Mouse (Mus musculus) erythroblast, embryonic 14.5 days (primary cell): ENCODE measurements around the gene Tmem107. TPM values are rescaled to one million over a fixed set of nuclear protein-coding genes. Genes with fewer than 3 reads are reported as not detected.

ENCODE experiments used
- H3K27me3 ChIP-seq: 2 replicates; pipeline ENCODE4 v1.6.1; 2012; ENCODE audit warnings: inconsistent platforms; ENCODE audit not compliant: control insufficient read depth
- H3K36me3 ChIP-seq: 2 replicates; pipeline ENCODE4 v1.6.1; 2012; ENCODE audit warnings: mild to moderate bottlenecking, inconsistent platforms; ENCODE audit not compliant: control insufficient read depth
- H3K4me1 ChIP-seq: 2 replicates; pipeline ENCODE4 v1.6.1; 2012; ENCODE audit warnings: inconsistent platforms; ENCODE audit not compliant: control insufficient read depth
- H3K4me3 ChIP-seq: replicated peaks from 2 replicates; pipeline ENCODE3; 2012; ENCODE audit warnings: moderate library complexity, mild to moderate bottlenecking, inconsistent platforms
- H3K9me3 ChIP-seq: 2 replicates; pipeline ENCODE4 v1.6.1; 2012; ENCODE audit warnings: low read length, inconsistent platforms, mixed read lengths; ENCODE audit not compliant: control insufficient read depth
- GATA1 ChIP-seq: IDR thresholded peaks from 2 replicates; pipeline ENCODE4 v1.6.1; 2012; ENCODE audit warnings: low read length, inconsistent platforms, mixed read lengths
- TAL1 ChIP-seq: IDR thresholded peaks from 3 replicates; pipeline ENCODE4 v1.6.1; 2012; ENCODE audit warnings: low read length, inconsistent platforms, mixed read lengths
- polyA plus RNA-seq: library from polyadenylated mRNA; stranded (reverse); fragments of >175 nt; gene quantifications from 2 replicates; pipeline ENCODE4 v1.2.3, GENCODE M21; 2012

Gene Tmem107
- polyA plus RNA-seq, 1 experiment = 10.0 TPM

DNA sequence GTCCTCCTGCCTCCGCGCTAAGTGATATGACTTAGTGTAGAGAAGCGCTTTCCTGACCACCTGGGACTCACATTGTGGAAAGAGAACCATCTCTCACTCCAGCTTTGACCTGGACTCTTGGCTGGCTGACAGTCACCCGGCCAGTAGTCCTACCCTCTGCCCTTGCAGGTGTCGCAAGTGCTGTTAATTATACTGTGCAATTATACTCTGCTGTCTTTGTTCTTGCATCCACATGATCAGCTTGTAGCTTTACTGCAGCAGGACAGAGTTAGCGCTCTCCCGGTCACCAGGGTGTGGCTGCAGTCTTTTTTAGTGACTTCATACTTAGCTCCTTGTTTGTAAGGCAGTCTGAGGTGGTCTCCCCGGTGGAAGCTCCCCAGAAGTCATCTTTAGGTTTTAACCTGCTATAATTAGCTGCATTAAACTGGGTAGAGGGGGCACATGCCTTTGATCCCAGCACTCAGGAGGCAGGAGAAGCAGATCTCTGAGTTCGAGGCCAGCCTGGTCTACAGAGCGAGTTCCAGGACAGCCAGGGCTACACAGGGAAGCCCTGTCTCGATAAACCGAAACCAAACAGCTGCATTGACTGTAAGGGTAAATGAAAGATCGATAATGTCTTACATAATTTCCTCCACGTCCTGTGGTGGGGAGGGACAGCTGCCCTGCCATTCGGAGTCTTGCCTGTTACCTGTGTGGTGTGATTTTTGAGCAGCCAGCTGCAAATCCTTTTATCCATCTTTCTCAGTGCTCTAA, 9.7 kb downstream of the Tmem107 start:
- TF ChIP-seq TAL1 (no peak), GATA1 (no peak)

DNA sequence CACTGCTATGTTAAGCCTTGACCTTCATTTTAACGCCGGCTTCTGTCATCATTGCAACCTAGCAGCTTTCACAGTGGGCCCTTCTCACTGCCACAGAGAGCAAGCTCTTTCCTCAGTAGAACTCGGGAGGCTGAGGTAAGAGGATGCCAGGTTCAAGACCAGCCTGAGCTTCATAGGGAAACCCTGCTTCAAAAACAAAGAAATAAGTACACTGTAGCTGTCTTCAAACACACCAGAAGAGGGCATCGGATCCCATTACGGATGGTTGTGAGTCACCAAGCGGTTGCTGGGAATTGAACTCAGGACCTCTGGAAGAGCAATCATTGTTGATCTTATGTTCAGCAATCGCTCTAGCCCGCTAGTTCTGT, 10.2 kb downstream of the Tmem107 start:
- no peaks in the 10 kb centered on the region for H3K9me3 ChIP-seq
- peaks cover 11% of the 10 kb centered on the region for H3K4me1 ChIP-seq
- H3K4me3 ChIP-seq = no peak overlapping the region
- TF ChIP-seq GATA1 (no peak), TAL1 (no peak)
- no peaks in the 10 kb centered on the region; the same call in 1 of the 2 replicates for H3K27me3 ChIP-seq
- no peaks in the 10 kb centered on the region for H3K36me3 ChIP-seq

More for the DNA sequence above, 9.7 kb downstream of the Tmem107 start:
- Histone ChIP-seq H3K27me3 (no peaks in the 10 kb centered on the region; the same call in 1 of the 2 replicates), H3K4me1 (peaks cover 12% of the 10 kb centered on the region), H3K36me3 (no peaks in the 10 kb centered on the region), H3K4me3 (no peak overlapping the region), H3K9me3 (no peaks in the 10 kb centered on the region)

- TF ChIP-seq GATA1 = no peak
- no peak for TF ChIP-seq TAL1
- Histone ChIP-seq H3K36me3 (no peaks in the 10 kb centered on the region), H3K9me3 (no peaks in the 10 kb centered on the region)
Measured at GRCm38 (mm10) chr11:69081613-69082012, 11.0 kb downstream of the Tmem107 start.

GRCm38 (mm10) chr11:69085608-69086007, 15.0 kb downstream of the Tmem107 start:
- H3K9me3 ChIP-seq = no peaks in the 10 kb centered on the region
- H3K4me3 ChIP-seq = no peak overlapping the region
- no peak for TF ChIP-seq GATA1
- peaks cover 35% of the 10 kb centered on the region for H3K4me1 ChIP-seq
- H3K27me3 ChIP-seq = no peaks in the 10 kb centered on the region; the same call in 1 of the 2 replicates
- peaks cover 14% of the 10 kb centered on the region for H3K36me3 ChIP-seq

More at GRCm38 (mm10) chr11:69081613-69082012, 11.0 kb downstream of the Tmem107 start:
- Histone ChIP-seq H3K27me3 (no peaks in the 10 kb centered on the region; the same call in 1 of the 2 replicates), H3K4me1 (peaks cover 5% of the 10 kb centered on the region), H3K4me3 (no peak overlapping the region)

DNA sequence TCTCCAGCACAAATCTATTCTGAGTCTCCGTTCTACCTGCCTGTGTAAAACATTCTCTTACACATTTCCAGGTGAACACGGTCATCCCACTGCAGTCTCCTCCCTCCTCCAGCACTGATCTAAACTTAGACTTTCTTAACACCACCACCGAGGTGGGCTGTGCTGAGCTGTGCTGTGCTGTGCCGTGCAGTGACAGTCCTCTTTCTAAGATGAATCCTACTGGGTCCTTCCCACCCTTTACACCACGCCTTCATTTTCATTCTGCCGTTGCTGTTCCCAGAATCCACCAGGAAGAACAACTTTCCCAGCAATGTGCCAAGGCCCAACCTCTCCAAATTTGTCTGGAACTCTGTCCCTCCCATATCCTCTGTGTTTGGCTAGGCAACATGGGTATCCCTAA, 15.8 kb downstream of the Tmem107 start:
- H3K9me3 ChIP-seq = no peaks in the 10 kb centered on the region
- H3K36me3 ChIP-seq = peaks cover 22% of the 10 kb centered on the region
- H3K27me3 ChIP-seq = no peaks in the 10 kb centered on the region; the same call in 1 of the 2 replicates
- peaks cover 42% of the 10 kb centered on the region for H3K4me1 ChIP-seq
- H3K4me3 ChIP-seq = no peak overlapping the region
- TF ChIP-seq GATA1 = no peak
- no peak for TF ChIP-seq TAL1

DNA sequence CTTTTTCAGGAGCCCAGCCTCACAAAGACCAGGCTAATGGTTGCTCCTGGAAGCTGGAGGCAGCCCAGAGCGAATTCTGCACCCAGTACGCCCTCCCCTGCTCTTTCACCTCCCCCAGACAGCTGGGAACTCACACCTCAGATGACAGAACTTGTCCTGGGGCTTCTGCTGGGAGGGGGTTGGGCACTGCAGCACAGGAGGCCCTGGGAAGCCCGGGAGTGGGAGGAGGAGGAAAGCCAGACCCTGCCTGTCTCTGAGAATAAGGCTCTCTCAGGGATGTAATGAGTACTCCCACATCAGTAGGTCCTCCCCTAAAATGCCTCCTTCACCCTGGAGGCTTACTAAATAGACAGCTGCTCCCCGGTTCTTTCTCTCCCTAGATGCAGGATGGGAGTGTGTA, 16.5 kb downstream of the Tmem107 start:
- H3K4me3 ChIP-seq = no peak overlapping the region
- no peaks in the 10 kb centered on the region for H3K9me3 ChIP-seq
- TF ChIP-seq GATA1 = no peak
- no peak for TF ChIP-seq TAL1
- peaks cover 29% of the 10 kb centered on the region for H3K36me3 ChIP-seq
- H3K27me3 ChIP-seq = no peaks in the 10 kb centered on the region; the same call in 1 of the 2 replicates
- peaks cover 49% of the 10 kb centered on the region for H3K4me1 ChIP-seq

DNA sequence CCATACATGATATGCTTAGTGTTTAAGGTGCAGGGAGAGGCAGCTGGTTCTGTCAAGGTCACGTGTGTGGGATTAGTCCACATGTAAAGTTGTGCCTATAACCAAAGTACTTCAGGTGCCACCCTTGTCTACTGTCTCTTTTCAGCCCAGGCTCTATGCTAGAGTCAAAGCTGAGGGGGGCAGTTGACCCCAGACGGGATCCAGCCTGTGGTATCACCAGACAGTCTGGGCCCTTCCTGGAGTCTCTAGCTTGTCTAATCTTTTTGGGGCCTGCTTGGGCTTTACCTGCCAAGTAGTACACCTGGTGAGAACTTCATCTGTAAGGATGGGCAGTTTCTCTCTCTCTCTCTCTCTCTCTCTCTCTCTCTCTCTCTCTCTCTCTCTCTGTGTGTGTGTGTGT, 17.0 kb downstream of the Tmem107 start:
- peaks cover 33% of the 10 kb centered on the region for H3K36me3 ChIP-seq
- peak overlapping the region; percentile 100 for H3K4me3 ChIP-seq
- TF ChIP-seq GATA1 (no peak), TAL1 (no peak)
- H3K4me1 ChIP-seq = peaks cover 52% of the 10 kb centered on the region
- H3K9me3 ChIP-seq = no peaks in the 10 kb centered on the region
- no peaks in the 10 kb centered on the region; the same call in 1 of the 2 replicates for H3K27me3 ChIP-seq

DNA sequence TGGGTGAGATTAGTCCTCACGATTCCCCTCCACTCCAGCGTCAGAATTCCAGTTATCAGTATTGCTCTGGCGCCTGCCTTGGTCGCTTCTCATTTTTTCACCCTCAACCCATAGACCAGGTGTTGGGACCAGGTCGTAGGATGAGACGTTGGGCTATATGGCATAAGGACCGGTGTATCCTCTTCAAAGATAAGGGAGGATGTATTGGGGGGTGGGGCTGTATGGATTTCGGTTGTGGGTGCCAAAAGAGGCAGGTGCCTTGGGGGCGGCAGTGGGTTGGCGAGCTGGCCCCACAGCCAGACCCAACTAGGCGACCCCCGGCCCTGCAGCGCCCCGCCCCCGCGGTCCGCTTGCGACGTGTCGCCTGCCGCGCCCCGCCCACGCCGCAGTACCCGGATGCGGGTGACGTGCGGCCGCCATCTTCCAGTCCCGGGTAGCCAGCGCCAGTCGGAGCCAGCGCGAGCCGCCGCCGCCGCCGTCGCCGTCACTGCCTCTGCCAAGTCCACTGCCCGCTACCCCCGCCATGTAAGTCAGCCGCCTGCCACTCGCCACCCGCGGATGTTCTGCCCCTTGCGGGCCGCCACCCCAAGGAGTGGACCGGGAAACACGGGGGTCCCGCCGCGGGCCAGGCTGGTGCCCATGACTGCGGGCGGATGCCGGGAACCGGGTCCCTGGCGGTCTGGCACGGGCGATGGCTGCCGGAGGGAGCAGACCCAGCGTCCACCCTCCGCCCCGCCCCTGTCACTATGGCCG, 17.7 kb downstream of the Tmem107 start, which contains the start of gene Vamp2:
Vamp2 (plus strand) TSS at position 388 of the 753 bp plus-strand sequence.
- Histone ChIP-seq H3K4me1 (peaks cover 57% of the 10 kb centered on the region), H3K27me3 (no peaks in the 10 kb centered on the region; the same call in 1 of the 2 replicates), H3K9me3 (no peaks in the 10 kb centered on the region), H3K36me3 (peaks cover 37% of the 10 kb centered on the region), H3K4me3 (peak within 1 kb of the TSS; percentile 100)
- TF ChIP-seq GATA1 (no peak), TAL1 (no peak)

- H3K36me3 ChIP-seq = peaks cover 37% of the 10 kb centered on the region
- TF ChIP-seq GATA1 (peak; percentile 65), TAL1 (peak; percentile 83)
- peaks cover 61% of the 10 kb centered on the region for H3K4me1 ChIP-seq
- peak overlapping the region; percentile 100 for H3K4me3 ChIP-seq
- no peaks in the 10 kb centered on the region for H3K9me3 ChIP-seq
- H3K27me3 ChIP-seq = no peaks in the 10 kb centered on the region; the same call in 1 of the 2 replicates
Measured at GRCm38 (mm10) chr11:69088856-69089615, 18.4 kb downstream of the Tmem107 start.
